Mouse (Mus musculus): ENCODE data around the gene 1700018F24Rik.

DNA sequence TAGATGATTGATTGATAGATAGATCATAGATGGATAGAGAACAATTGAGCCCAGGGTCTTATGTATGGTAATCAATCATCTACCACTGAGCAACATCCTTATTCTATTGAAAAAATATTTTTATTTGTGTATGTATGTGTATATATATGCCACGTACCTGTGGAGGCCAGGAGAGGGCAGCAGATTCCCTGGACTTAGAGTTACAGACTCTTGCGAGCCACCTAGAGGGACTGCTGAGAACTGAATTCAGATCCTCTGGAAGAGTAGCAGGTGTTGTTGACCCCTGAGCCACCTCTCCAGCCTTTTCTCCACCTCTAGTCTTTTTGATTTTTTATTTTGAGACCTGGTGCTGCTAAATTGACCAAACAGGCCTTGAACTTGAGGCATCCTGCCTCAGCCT lies 44.3 kb upstream of the 1700018F24Rik start:
- peak; percentile 62 for TF ChIP-seq CTCF (IDR thresholded peaks at IDR 0.05; ENCODE audit: low read depth)
- no peak for TF ChIP-seq EP300 (IDR thresholded peaks at IDR 0.05; ENCODE audit: low read depth)
